Mouse (Mus musculus): ENCODE results near the gene Stam. TPM values are rescaled to one million over a fixed set of nuclear protein-coding genes. Genes with fewer than 3 reads are reported as not detected.

Gene Stam
- polyA plus RNA-seq, 1 experiment: 71.3 TPM

DNA sequence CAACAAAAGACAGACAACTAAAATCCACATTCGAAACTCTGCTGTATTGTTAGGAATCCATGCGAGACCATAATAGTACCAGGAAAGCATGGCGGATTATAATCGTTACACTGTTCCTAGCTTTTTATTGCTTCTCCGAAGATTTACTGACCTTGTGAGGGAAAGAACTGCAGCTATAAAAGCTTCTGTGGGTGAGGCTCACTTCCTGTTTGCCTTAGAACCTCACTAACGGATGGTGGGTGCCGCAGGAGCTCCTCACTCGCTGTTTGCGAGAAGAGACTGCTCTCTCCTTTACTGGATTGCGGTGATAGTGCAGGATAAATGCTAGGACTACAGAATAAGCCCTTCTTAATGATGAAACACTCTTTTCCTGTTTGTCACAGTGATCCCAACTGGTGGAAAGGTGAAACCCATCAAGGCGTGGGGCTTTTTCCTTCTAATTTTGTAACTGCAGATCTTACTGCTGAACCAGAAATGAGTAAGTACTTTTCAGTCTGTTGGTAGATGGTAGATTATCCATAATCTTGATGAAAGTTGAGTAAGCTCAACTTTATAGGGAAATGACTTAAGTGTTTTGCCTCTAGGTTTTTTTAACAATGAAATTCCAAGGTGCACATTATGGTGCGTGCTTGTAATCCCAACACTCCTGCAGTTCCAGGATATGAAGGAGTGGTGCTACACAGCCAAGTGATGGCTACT, 56.9 kb downstream of the Stam start:
- Histone ChIP-seq H3K27me3 (ENCODE audit: control insufficient read depth, insufficient read depth, low read length, poor library complexity, severe bottlenecking) (no peaks in the 10 kb centered on the region), H3K27ac (ENCODE audit: insufficient read depth, low read length) (no peak overlapping the region), H3K36me3 (ENCODE audit: control insufficient read depth, insufficient read depth, low read length, poor library complexity, severe bottlenecking) (peaks cover 11% of the 10 kb centered on the region), H3K9ac (ENCODE audit: low read depth, poor library complexity, severe bottlenecking) (no peak overlapping the region), H3K9me3 (replicated peaks; ENCODE audit: control insufficient read depth, insufficient read depth, low read length, poor library complexity, severe bottlenecking) (0 out of 2 replicates have a peak, but pooled peaks cover under 1% of the 10 kb centered on the region), H3K4me3 (ENCODE audit: low read depth, low read length) (no peak overlapping the region), H3K4me1 (ENCODE audit: control insufficient read depth, insufficient read depth, low read length) (no peaks in the 10 kb centered on the region)
- TF ChIP-seq EP300 (IDR thresholded peaks at IDR 0.05; ENCODE audit: insufficient read depth, low read depth, low read length) (no peak), POLR2A (IDR thresholded peaks at IDR 0.05; ENCODE audit: insufficient read depth, low read length) (no peak), CTCF (IDR thresholded peaks at IDR 0.05; ENCODE audit: low read depth, low read length) (no peak)

DNA sequence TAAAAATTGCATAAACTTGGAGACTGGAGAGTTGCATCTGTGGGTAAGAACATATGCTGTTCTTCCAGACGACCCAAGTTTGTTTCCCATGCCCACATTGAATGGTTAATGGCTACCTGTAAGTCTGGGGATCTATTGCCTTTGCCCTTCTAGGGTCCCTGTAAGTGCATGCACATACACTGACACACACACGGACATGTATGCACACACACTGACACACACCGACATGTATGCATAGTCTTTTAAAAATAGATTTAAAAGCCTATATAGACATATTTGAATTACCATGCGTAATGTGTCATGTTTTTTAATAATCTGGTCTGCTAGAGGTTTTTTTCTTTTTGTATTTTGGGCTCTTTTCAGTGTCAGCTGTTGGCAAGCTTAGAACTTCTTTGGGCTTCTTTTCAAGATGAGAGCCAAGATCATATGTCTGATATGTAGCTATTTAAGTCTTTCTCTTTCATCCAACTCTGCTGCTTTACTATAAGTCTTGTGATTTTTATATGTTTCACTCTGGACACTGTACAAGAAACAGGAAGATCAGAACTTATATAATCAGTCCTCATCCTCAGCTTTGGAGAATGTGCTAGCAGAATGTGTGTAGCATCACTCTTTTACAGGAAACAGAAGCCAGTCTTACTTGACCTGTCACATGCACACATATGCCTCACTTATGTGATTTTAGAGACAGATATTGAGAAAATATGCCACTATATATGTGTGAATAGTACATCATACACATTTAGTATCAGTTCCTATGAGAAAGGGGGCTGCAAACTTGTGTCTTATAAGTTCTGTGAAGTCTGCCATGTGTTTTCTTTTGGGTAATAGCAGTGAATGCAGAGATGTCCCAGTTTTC, 58.8 kb downstream of the Stam start:
- Histone ChIP-seq H3K4me3 (ENCODE audit: low read depth, low read length) (no peak overlapping the region), H3K27ac (ENCODE audit: insufficient read depth, low read length) (no peak overlapping the region), H3K36me3 (ENCODE audit: control insufficient read depth, insufficient read depth, low read length, poor library complexity, severe bottlenecking) (peaks cover 11% of the 10 kb centered on the region), H3K4me1 (ENCODE audit: control insufficient read depth, insufficient read depth, low read length) (no peaks in the 10 kb centered on the region), H3K27me3 (ENCODE audit: control insufficient read depth, insufficient read depth, low read length, poor library complexity, severe bottlenecking) (no peaks in the 10 kb centered on the region), H3K9me3 (replicated peaks; ENCODE audit: control insufficient read depth, insufficient read depth, low read length, poor library complexity, severe bottlenecking) (no peaks in the 10 kb centered on the region), H3K9ac (ENCODE audit: low read depth, poor library complexity, severe bottlenecking) (no peak overlapping the region)
- TF ChIP-seq CTCF (IDR thresholded peaks at IDR 0.05; ENCODE audit: low read depth, low read length) (no peak), EP300 (IDR thresholded peaks at IDR 0.05; ENCODE audit: insufficient read depth, low read depth, low read length) (no peak)

DNA sequence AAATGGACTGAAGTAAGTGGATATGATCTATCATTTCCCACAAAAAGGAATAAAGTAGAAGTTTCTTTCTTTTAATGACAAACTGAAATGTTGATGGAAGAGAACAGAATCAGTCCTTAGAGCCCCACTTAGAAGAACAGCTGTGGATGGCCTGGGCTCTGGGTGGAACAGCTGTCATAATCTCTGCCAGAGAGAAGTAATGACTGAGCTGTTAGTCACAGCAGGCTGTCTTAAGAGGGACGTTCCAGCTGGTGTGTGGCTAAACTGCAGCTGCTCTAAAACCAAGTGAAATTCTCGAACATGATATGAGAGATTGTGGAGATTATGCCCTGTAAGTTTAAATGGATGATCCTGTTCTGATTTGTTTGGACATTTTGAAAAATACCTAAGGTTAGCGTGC, 63.0 kb downstream of the Stam start:
- H3K4me3 ChIP-seq (ENCODE audit: low read depth, low read length): no peak overlapping the region
- H3K27ac ChIP-seq (ENCODE audit: insufficient read depth, low read length): no peak overlapping the region
- no peaks in the 10 kb centered on the region for H3K27me3 ChIP-seq (ENCODE audit: control insufficient read depth, insufficient read depth, low read length, poor library complexity, severe bottlenecking)
- peaks cover 16% of the 10 kb centered on the region for H3K36me3 ChIP-seq (ENCODE audit: control insufficient read depth, insufficient read depth, low read length, poor library complexity, severe bottlenecking)
- H3K9me3 ChIP-seq (replicated peaks; ENCODE audit: control insufficient read depth, insufficient read depth, low read length, poor library complexity, severe bottlenecking): no peaks in the 10 kb centered on the region
- TF ChIP-seq CTCF (IDR thresholded peaks at IDR 0.05; ENCODE audit: low read depth, low read length): no peak
- no peak for TF ChIP-seq POLR2A (IDR thresholded peaks at IDR 0.05; ENCODE audit: insufficient read depth, low read length)
- TF ChIP-seq EP300 (IDR thresholded peaks at IDR 0.05; ENCODE audit: insufficient read depth, low read depth, low read length): no peak
- no peak overlapping the region for H3K9ac ChIP-seq (ENCODE audit: low read depth, poor library complexity, severe bottlenecking)
- no peaks in the 10 kb centered on the region for H3K4me1 ChIP-seq (ENCODE audit: control insufficient read depth, insufficient read depth, low read length)

DNA sequence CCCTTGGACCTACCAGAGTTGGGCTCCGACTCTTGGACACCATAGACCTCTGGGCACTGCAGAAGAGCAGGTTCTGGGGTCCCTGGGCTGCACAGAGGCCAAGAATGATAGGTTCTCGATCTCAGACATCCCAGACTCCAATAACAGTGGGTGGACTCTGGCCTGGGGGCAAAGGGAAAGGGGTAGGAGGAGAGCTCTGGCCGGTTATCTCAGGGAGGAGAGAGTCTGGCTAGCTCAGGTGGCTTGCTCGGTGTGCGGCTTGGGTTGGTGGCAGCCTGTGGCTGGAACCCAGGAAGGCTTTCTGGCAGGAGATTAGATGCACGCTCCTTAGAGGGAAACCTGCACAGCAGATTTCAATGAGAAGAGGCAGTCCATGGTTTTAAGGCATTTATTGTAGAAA, 65.7 kb downstream of the Stam start:
- Histone ChIP-seq H3K4me1 (ENCODE audit: control insufficient read depth, insufficient read depth, low read length) (no peaks in the 10 kb centered on the region), H3K36me3 (ENCODE audit: control insufficient read depth, insufficient read depth, low read length, poor library complexity, severe bottlenecking) (peaks cover 21% of the 10 kb centered on the region), H3K9ac (ENCODE audit: low read depth, poor library complexity, severe bottlenecking) (no peak overlapping the region), H3K27me3 (ENCODE audit: control insufficient read depth, insufficient read depth, low read length, poor library complexity, severe bottlenecking) (no peaks in the 10 kb centered on the region), H3K9me3 (replicated peaks; ENCODE audit: control insufficient read depth, insufficient read depth, low read length, poor library complexity, severe bottlenecking) (no peaks in the 10 kb centered on the region), H3K4me3 (ENCODE audit: low read depth, low read length) (no peak overlapping the region), H3K27ac (ENCODE audit: insufficient read depth, low read length) (no peak overlapping the region)
- TF ChIP-seq POLR2A (IDR thresholded peaks at IDR 0.05; ENCODE audit: insufficient read depth, low read length) (no peak), EP300 (IDR thresholded peaks at IDR 0.05; ENCODE audit: insufficient read depth, low read depth, low read length) (no peak), CTCF (IDR thresholded peaks at IDR 0.05; ENCODE audit: low read depth, low read length) (no peak)

DNA sequence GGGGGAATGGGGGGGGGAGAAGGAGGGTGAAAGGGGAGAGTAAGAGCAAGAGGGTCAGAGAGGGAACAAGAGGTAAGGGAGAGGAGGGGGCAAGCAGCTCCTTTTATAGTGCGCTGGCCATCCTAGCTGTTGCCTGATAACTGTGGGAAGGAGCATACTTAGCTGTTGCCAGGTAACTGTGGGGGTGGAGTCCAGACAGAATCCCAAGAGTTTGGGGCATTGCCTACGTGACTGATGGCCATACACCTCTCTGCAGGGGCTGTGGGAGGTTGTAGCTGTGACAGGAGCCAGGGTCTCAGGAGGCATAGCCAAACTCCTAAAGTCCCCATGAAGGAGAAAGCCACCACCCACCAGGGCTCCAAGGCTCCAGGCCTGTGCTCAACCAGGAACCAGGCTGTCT, 66.1 kb downstream of the Stam start:
- Histone ChIP-seq H3K27me3 (ENCODE audit: control insufficient read depth, insufficient read depth, low read length, poor library complexity, severe bottlenecking) (no peaks in the 10 kb centered on the region), H3K9me3 (replicated peaks; ENCODE audit: control insufficient read depth, insufficient read depth, low read length, poor library complexity, severe bottlenecking) (no peaks in the 10 kb centered on the region), H3K4me3 (ENCODE audit: low read depth, low read length) (no peak overlapping the region), H3K9ac (ENCODE audit: low read depth, poor library complexity, severe bottlenecking) (no peak overlapping the region), H3K4me1 (ENCODE audit: control insufficient read depth, insufficient read depth, low read length) (no peaks in the 10 kb centered on the region), H3K27ac (ENCODE audit: insufficient read depth, low read length) (no peak overlapping the region), H3K36me3 (ENCODE audit: control insufficient read depth, insufficient read depth, low read length, poor library complexity, severe bottlenecking) (peaks cover 21% of the 10 kb centered on the region)
- TF ChIP-seq EP300 (IDR thresholded peaks at IDR 0.05; ENCODE audit: insufficient read depth, low read depth, low read length) (no peak), CTCF (IDR thresholded peaks at IDR 0.05; ENCODE audit: low read depth, low read length) (no peak), POLR2A (IDR thresholded peaks at IDR 0.05; ENCODE audit: insufficient read depth, low read length) (no peak)

DNA sequence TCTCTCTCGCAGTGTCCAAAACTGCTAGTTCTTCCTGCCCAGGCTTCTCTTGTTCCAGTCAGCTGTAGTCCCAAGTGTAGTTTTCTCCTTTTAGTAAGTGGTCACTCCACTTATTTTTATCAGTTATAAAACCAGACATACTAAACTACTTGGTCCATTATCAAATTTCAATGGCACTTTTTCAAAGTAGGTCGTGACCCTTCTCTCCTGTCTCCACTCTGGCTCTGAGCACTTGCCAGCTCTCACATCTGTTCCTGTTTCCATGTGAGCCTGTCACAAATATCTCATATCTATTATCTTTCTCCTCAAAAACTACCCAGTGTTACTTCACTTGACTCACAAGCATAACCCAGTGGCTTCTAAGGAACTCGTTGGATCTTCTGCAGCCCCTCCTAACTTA, 71.4 kb downstream of the Stam start:
- Histone ChIP-seq H3K9me3 (replicated peaks; ENCODE audit: control insufficient read depth, insufficient read depth, low read length, poor library complexity, severe bottlenecking) (no peaks in the 10 kb centered on the region), H3K27me3 (ENCODE audit: control insufficient read depth, insufficient read depth, low read length, poor library complexity, severe bottlenecking) (no peaks in the 10 kb centered on the region), H3K4me3 (ENCODE audit: low read depth, low read length) (no peak overlapping the region), H3K9ac (ENCODE audit: low read depth, poor library complexity, severe bottlenecking) (no peak overlapping the region), H3K4me1 (ENCODE audit: control insufficient read depth, insufficient read depth, low read length) (no peaks in the 10 kb centered on the region), H3K27ac (ENCODE audit: insufficient read depth, low read length) (no peak overlapping the region), H3K36me3 (ENCODE audit: control insufficient read depth, insufficient read depth, low read length, poor library complexity, severe bottlenecking) (peaks cover 14% of the 10 kb centered on the region)
- no peak for TF ChIP-seq POLR2A (IDR thresholded peaks at IDR 0.05; ENCODE audit: insufficient read depth, low read length)
- no peak for TF ChIP-seq CTCF (IDR thresholded peaks at IDR 0.05; ENCODE audit: low read depth, low read length)

All from ES-Bruce4 (cell line).